Mouse (Mus musculus) embryo, embryonic 10.5 days (tissue): Measurements from ENCODE around the gene Pacsin3.

ENCODE experiments used
- DNase-seq: peaks from one replicate; pipeline ENCODE4 v3.0.0-alpha.2; 2015; ENCODE audit warnings: low spot score

The Pacsin3 gene

GRCm38 (mm10) chr2:91305926-91306325, 50.2 kb downstream of the Pacsin3 start:
- DNase-seq: no peak

GRCm38 (mm10) chr2:91306589-91306988, 50.8 kb downstream of the Pacsin3 start:
- DNase-seq: no peak

GRCm38 (mm10) chr2:91308680-91309079, 52.9 kb downstream of the Pacsin3 start:
- DNase-seq: no peak

- DNase-seq: no peak
These were observed 53.8 kb downstream of the Pacsin3 start for GRCm38 (mm10) chr2:91309546-91309945.

GRCm38 (mm10) chr2:91312578-91313311, 57.0 kb downstream of the Pacsin3 start:
- DNase-seq: peak; percentile 71

GRCm38 (mm10) chr2:91314184-91314583, 58.4 kb downstream of the Pacsin3 start:
- no peak for DNase-seq
